Mouse (Mus musculus) telencephalon, adult 2 months (tissue): Measurements from ENCODE around the gene Rpl9-ps1.

ENCODE experiments used
- DNase-seq: peaks from one replicate; pipeline ENCODE4 v3.0.0-alpha.2; 2011; ENCODE audit warnings: low read depth, low spot score

Rpl9-ps1 gene

DNA sequence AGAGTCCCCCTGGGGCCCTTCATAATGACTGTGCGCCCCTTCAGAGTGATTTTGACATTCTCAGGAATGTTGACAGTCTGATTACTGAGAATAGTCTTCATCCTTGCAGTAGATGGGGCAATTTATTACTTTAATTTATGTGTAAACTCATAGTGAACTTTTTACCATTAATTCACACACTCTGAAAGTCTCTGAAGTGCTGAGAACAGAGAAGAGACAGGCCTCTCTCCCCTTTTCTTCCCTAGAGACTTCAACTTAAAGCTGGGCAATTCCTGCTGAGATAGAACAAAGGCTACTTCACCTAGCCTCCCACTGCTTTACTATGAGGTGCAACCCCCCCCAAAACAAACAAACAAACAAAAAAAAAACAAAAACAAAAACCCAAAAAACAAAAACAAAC is at the start of gene Rpl9-ps1:
Gene Rpl9-ps1, minus strand, starts transcription at position 101 of the 400 bp plus-strand sequence.
- no peak for DNase-seq

- no peak for DNase-seq
These were observed 46.6 kb upstream of the Rpl9-ps1 start for GRCm38 (mm10) chr11:83692008-83692407.

DNA sequence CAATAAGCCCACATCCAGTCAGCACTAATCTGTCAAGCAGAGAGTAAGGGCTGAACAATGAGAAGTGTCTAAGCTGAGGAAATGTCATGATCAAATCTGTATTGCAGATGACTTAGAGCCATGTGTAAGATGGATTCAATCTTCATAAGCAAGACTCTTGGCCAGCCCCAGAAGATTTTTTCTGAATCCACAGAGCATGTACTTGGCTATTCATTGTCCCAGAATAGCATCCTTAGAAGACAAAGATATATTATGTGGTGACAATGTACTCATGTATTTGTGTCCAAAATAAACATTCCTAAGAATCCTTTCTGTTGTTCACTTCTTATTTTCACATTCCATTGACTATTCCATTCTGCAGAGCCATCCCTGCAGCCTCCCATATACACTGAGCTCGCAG is 44.5 kb upstream of the Rpl9-ps1 start:
- no peak for DNase-seq

DNA sequence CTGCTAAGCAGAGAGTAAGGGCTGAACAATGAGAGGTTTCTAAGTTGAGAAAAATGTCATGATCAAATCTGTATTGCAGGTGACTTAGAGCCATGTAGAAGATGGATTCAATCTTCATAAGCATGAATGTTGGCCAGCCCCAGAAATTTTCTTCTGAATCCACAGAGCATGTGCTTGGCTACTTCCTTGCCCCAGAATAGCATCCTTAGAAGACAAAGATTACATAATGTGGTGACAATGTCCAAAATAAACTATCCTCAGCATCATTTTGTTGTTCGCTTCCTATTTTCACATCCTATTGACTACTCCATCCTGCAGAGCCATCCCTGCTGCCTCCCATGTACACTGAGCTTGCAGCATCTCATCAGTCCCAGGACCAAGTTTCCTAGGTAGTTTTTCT is 30.2 kb upstream of the Rpl9-ps1 start:
- DNase-seq: no peak

GRCm38 (mm10) chr11:83671743-83672142 is 26.3 kb upstream of the Rpl9-ps1 start:
- no peak for DNase-seq

DNA sequence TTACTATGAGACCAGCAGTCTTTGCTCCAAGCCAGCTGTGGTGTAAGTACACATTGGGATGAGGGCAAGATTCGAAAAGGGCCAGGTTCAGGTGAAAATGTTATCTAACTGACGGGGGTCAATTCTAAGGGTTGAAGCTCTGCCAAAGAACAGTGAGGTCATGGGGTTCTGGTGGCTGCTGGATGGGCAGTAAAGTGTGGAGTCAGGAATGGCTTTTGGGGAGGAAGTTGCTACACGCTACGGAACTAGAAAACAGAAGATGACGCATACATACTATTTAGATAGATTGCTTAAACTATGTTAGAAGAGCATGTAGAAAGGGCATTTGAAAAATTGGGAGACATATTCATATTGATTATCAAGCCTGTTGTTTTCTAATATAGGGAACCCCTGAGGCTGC is 18.1 kb upstream of the Rpl9-ps1 start:
- DNase-seq: no peak

DNA sequence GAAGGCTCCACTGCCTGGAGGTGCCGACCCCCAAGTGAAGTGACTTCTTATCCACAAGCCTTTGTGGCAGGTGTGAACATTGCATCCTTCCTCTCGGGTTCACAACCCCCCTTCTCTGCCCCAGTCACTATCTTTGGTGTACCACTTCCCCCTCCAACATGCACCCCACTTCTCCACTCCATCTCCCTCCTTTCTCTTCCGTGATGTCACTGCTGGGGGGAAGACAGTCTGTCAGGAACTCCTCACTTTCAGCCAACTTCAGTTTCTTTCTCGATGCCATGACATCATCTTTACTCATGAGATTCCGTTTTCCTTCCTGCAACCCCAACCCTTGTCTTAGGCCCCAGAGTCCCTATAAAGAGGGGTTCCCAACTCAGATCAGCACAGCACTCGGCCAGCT is 16.8 kb upstream of the Rpl9-ps1 start, which contains the start of gene Ccl4:
Gene Ccl4, plus strand, starts transcription at position 381 of the 400 bp plus-strand sequence.
- DNase-seq: no peak

- no peak for DNase-seq
These were observed 13.4 kb upstream of the Rpl9-ps1 start for GRCm38 (mm10) chr11:83658797-83659196.

GRCm38 (mm10) chr11:83657508-83657907 is 12.1 kb upstream of the Rpl9-ps1 start:
- DNase-seq: no peak

- no peak for DNase-seq
These were observed 9.2 kb upstream of the Rpl9-ps1 start for GRCm38 (mm10) chr11:83654606-83655005.

DNA sequence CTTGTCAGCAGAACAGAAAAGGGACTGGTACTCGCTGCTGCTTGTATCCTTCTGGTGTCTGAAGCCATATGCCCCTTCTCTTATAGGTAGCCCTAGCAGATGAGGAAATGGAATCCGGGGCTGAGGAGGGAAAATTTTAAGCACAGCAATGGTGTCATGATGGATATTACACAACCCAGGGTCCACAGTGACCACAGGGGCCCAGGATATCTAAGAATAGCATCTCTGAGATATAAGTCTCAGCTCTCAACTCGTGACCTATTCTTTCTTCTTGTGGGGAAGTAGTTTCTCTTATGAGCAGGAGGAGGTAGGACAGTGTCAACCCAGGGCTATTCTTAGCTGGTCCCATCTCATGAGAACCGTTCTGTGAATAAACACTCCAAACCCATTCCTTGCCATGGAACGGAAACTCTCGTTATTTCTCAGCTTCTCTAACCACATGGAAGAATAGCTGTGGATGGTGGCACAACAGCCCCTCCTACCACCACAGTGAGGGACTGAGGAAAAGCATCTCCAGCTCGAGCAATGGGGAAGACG is 4.0 kb upstream of the Rpl9-ps1 start, which contains the start of gene Ccl3:
Gene Ccl3, minus strand, starts transcription at position 51 of the 537 bp plus-strand sequence.
- no peak for DNase-seq

DNA sequence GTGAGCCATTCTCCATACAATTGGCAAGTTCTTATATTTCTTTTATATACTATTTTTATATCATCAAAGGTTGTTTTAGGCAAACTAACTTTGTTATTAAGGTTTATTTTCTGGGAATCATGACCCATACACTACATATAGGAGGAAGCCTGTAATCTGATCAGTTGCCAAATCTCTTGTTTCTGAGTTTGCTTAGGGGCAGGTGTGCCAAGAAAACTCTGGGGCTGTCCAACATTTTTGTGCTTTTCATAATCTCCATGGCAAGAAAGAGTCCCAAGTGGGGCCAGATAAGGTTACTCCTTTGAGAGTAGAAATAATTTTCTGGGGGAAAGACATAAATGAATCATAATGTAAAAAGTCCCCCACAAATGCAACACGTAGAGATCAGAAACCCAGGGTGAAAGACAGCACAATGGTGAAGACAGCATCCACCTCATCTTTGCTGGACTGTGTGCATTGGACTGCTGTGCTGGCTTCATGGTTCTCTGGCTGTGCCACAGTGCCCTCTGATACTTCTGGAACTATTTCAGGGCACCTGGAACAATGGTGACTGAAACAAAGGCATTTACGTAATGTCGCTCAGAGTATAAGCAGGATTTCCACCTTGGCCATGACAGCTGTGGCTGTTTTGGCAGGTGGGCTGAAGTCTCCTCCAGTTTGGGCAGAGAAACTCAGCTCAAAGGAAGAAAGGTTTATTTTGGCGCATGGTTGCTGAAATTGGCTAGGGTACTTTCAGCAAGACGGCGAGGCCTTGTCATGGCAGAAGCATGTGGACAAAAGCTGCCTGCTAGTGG is 1.1 kb upstream of the Rpl9-ps1 start:
- DNase-seq: no peak

DNA sequence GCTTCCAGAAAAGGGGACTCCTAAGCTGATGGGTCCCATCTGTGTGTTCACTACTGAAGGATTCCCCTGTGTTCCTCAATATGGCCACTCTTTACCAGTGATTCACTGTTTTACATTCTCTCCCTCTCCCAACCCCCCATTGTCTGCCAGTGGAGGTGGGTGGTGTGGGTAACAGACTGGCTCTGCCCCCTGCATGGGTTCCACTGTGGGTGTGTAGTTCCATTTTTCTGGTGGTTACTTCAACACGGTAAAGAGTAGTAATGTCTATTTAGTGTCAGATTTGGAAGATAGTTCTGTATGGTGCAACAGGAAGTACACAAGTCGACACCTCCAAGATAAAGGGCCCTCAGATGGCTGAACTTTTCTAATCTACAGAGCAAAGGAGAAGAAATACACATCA is 4.2 kb downstream of the Rpl9-ps1 start:
- no peak for DNase-seq

- no peak for DNase-seq
These were observed 5.3 kb downstream of the Rpl9-ps1 start for GRCm38 (mm10) chr11:83640141-83640540.

- DNase-seq: no peak
These were observed 5.9 kb downstream of the Rpl9-ps1 start for GRCm38 (mm10) chr11:83639533-83639932.

GRCm38 (mm10) chr11:83638934-83639333 is 6.5 kb downstream of the Rpl9-ps1 start:
- no peak for DNase-seq

- no peak for DNase-seq
These were observed 8.6 kb downstream of the Rpl9-ps1 start for GRCm38 (mm10) chr11:83636742-83637235.

- DNase-seq: no peak
These were observed 10.5 kb downstream of the Rpl9-ps1 start for GRCm38 (mm10) chr11:83634898-83635297.

GRCm38 (mm10) chr11:83634425-83634824 is 11.0 kb downstream of the Rpl9-ps1 start:
- DNase-seq: no peak

- DNase-seq: no peak
These were observed 12.7 kb downstream of the Rpl9-ps1 start for GRCm38 (mm10) chr11:83632744-83633143.

DNA sequence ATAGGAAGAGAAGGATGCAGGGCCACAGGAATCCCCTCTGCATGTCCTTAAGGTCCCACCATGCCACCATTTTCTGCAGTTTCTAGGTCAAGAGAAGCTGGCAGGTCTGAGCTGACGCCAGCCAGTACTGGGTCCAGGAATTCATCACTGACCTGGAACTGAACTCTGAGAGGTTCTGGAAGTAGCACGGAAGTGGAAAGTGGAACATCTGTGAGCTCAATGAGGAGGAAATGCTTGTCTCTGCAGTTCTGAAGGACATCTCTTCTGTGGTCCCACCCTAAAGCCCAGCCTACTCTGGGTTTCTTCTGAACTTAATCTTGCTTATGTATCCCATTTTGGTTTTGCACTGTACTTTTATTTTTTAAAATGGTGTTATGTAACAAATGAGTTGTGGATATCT is 14.4 kb downstream of the Rpl9-ps1 start:
- no peak for DNase-seq

GRCm38 (mm10) chr11:83630630-83631029 is 14.8 kb downstream of the Rpl9-ps1 start:
- no peak for DNase-seq

GRCm38 (mm10) chr11:83628808-83629207 is 16.6 kb downstream of the Rpl9-ps1 start:
- no peak for DNase-seq
